4 mouse cellular contexts compared by ENCODE assay signal in genomic region chrX:17721866-17722625, GRCm38 (mm10).
DNase-seq lines count a peak whose midpoint lies in the region; TF ChIP-seq lines count a peak whose summit lies in the region.
"Not testable (repeated sequence)": the region's sequence is repeated elsewhere in the genome, so short reads cannot be mapped to it uniquely, and the experiment has no call there.

No protein-coding gene starts in this region.

- not testable (repeated sequence) for DNase-seq in ES-E14 (ENCODE audit: low read depth, low spot score)
- peak; percentile 83 for DNase-seq in ZHBTc4 (ENCODE audit: low read depth, low spot score)
- DNase-seq in kidney, adult 2 months, result peak; percentile 51
- DNase-seq in kidney, postnatal 36 days, result peak; percentile 6 to 9

- 58% methylated on average over 6 of the region's 6 CpGs for WGBS in kidney, adult 2 months

- not testable (repeated sequence) for H3K36me3 ChIP-seq in ES-E14 (ENCODE audit: control insufficient read depth, insufficient read depth, low read length, poor library complexity, severe bottlenecking); kidney, adult 2 months (ENCODE audit: control insufficient read depth, insufficient read depth, low read length)

- H3K4me1 ChIP-seq in ES-E14 (ENCODE audit: control insufficient read depth in 2 of 2, insufficient read depth in 2 of 2, low read length in 2 of 2, poor library complexity in 1 of 2); kidney, adult 2 months (ENCODE audit: control insufficient read depth, insufficient read depth, low read length): not testable (repeated sequence)

- TF ChIP-seq POLR2A in kidney, adult 2 months (IDR thresholded peaks at IDR 0.05; ENCODE audit: low read depth, low read length), result not testable (repeated sequence)

- not testable (repeated sequence) for H3K9me3 ChIP-seq in ES-E14 (ENCODE audit: control insufficient read depth, insufficient read depth, low read depth, low read length)

- in situ Hi-C loops in ES-E14 (cut with MboI; ENCODE audit: low sequenced_read_pairs in 2 of 2, unreplicated experiment in 2 of 2), result not testable (repeated sequence)

- not testable (repeated sequence) for H3K4me3 ChIP-seq in ES-E14 (ENCODE audit: insufficient read depth in 1 of 2, low read depth in 1 of 2, low read length in 2 of 2, poor library complexity in 1 of 2, severe bottlenecking in 1 of 2); kidney, adult 2 months (ENCODE audit: insufficient read depth, low read depth, low read length)

- H3K27ac ChIP-seq in ES-E14 (ENCODE audit: insufficient read depth, low read depth, low read length, poor library complexity, severe bottlenecking), result peak overlapping the region; percentile 91
- not testable (repeated sequence) for H3K27ac ChIP-seq in kidney, adult 2 months (ENCODE audit: insufficient read depth, low read depth, low read length)

- not testable (repeated sequence) for H3K27me3 ChIP-seq in kidney, adult 2 months (replicated peaks; ENCODE audit: control insufficient read depth, insufficient read depth, low read length)

- H3K9ac ChIP-seq in ES-E14 (ENCODE audit: insufficient read depth, low read depth, low read length, poor library complexity, severe bottlenecking), result not testable (repeated sequence)

- not testable (repeated sequence) for TF ChIP-seq CTCF in kidney, adult 2 months (conservative IDR thresholded peaks at IDR 0.05; ENCODE audit: insufficient read depth, insufficient read length, low read depth, low read length)
